Mouse (Mus musculus) liver, embryonic 14.5 days (tissue): ENCODE measurements around the gene Muc4. TPM values are rescaled to one million over a fixed set of nuclear protein-coding genes. Genes with fewer than 3 reads are reported as not detected.

Experiments
- ATAC-seq: fragments of 200-750 bp; cut with Nextera tagmentation; 2 replicates; pipeline ENCODE4 v1.8.0; 2017; ENCODE audit warnings: moderate number of reproducible peaks, mild to moderate bottlenecking, moderate library complexity; ENCODE audit not compliant: insufficient read depth
- DNase-seq, 3 experiments: peaks; one replicate each; pipeline ENCODE4 v3.0.0-alpha.2; 2012 to 2013; ENCODE audit warnings: low read depth in 3 of 3, low spot score in 3 of 3
- H3K27ac ChIP-seq: fragments of 300-500 bp; sonication (generic); 2 replicates; pipeline ENCODE4 v1.5.1; 2014; ENCODE audit warnings: moderate library complexity, mild to moderate bottlenecking, control low read depth, inconsistent platforms
- H3K27me3 ChIP-seq: fragments of 300-500 bp; sonication (generic); 2 replicates; pipeline ENCODE4 v1.6.1; 2014; ENCODE audit warnings: mild to moderate bottlenecking, low read length, moderate library complexity; ENCODE audit not compliant: control insufficient read depth, insufficient read depth
- H3K36me3 ChIP-seq: fragments of 300-500 bp; sonication (generic); replicated peaks from 2 replicates; pipeline ENCODE4 v1.6.1; 2014; ENCODE audit warnings: low read depth; ENCODE audit not compliant: control insufficient read depth, insufficient read depth
- H3K4me1 ChIP-seq, 2 experiments: fragments of 200-500 bp in 1 of 2; fragments of 300-500 bp in 1 of 2; sonication (generic) in 1 of 2; replicated peaks; 2 replicates each; pipeline ENCODE4 v1.6.1; 2012 to 2014; ENCODE audit warnings: antibody characterized with exemption in 1 of 2, inconsistent platforms in 1 of 2, low read length in 1 of 2; ENCODE audit not compliant: control insufficient read depth in 2 of 2, insufficient read depth in 2 of 2
- H3K4me2 ChIP-seq: fragments of 300-500 bp; sonication (generic); 2 replicates; pipeline ENCODE4 v1.6.1; 2014; ENCODE audit warnings: low read depth, mild to moderate bottlenecking, control low read depth, moderate library complexity
- H3K4me3 ChIP-seq, 2 experiments: fragments of 200-500 bp in 1 of 2; fragments of 300-500 bp in 1 of 2; sonication (generic) in 1 of 2; 2 replicates each; pipeline ENCODE4 v1.5.1; 2012 to 2014; ENCODE audit warnings: low read depth in 2 of 2, low read length in 2 of 2, mild to moderate bottlenecking in 2 of 2, control low read depth in 1 of 2, inconsistent platforms in 1 of 2, moderate library complexity in 1 of 2; ENCODE audit not compliant: insufficient read depth in 1 of 2
- H3K9ac ChIP-seq: fragments of 300-500 bp; sonication (generic); replicated peaks from 2 replicates; pipeline ENCODE4 v1.6.1; 2014; ENCODE audit warnings: mild to moderate bottlenecking, control low read depth, moderate library complexity
- H3K9me3 ChIP-seq: fragments of 300-500 bp; sonication (generic); 2 replicates; pipeline ENCODE4 v1.6.1; 2016; ENCODE audit warnings: low read length, mixed read lengths; ENCODE audit not compliant: control insufficient read depth
- CTCF ChIP-seq: IDR thresholded peaks from 2 replicates; pipeline ENCODE4 v1.5.1; 2016; ENCODE audit warnings: antibody characterized with exemption, low read depth, control low read depth
- EP300 ChIP-seq: IDR thresholded peaks from 2 replicates; pipeline ENCODE4 v1.6.1; 2016; ENCODE audit warnings: antibody characterized with exemption, low read depth
- WGBS: fragments of 180-500 bp; shearing (Covaris S2); extraction: QIAGEN DNeasy Blood & Tissue Kit; methylation state at CpG from one replicate; pipeline ENCODE4 v1.1.7; 2014; ENCODE audit not compliant: insufficient replicate concordance; 5-methylcytosine and 5-hydroxymethylcytosine counted together
- polyA plus RNA-seq, 2 experiments: library from polyadenylated mRNA; depleted of rRNA in 1 of 2; stranded (reverse) in 1 of 2; unstranded in 1 of 2; fragments of >200 nt; fragmentation: Nextera tagmentation in 1 of 2; extraction: Ambion mirVana in 1 of 2; gene quantifications; 2 replicates each; pipeline versions ENCODE4 v1.2.1 to v1.2.3; 2012 to 2014

The Muc4 gene
- polyA plus RNA-seq, 2 experiments = 0.63 to 0.79 TPM

DNA sequence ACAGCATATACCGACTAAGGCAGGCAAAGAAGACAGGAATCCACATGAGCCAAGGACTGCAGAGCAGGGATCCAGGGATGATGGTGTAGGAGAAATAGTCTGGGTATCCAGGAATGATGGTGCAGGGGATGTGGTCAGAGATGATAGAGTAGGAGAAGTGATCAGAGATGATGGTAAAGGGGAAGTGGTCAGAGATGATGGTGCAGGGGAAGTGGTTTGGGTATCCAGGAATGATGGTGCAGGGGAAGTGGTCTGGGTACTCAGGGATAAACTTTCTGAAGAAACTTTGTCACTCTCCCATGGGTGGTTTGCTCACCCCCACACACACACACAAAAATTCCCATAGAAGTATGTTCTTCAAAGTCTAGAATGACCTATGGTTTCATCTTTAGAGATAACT lies 59.5 kb downstream of the Muc4 start:
- WGBS = 52% methylated on average over 1 of the region's 1 CpGs
- Histone ChIP-seq H3K9me3 (no peaks in the 10 kb centered on the region), H3K4me2 (no peak overlapping the region), H3K4me1 (no peaks in the 10 kb centered on the region), H3K27ac (no peak overlapping the region), H3K36me3 (no peaks in the 10 kb centered on the region), H3K4me3 (no peak overlapping the region), H3K27me3 (no peaks in the 10 kb centered on the region), H3K9ac (no peak overlapping the region)
- no peak for TF ChIP-seq EP300
- TF ChIP-seq CTCF = no peak
- ATAC-seq (no peak), DNase-seq (no peak)

GRCm38 (mm10) chr16:32796676-32797425 lies 61.2 kb downstream of the Muc4 start:
- no peaks in the 10 kb centered on the region for H3K27me3 ChIP-seq
- H3K36me3 ChIP-seq = no peaks in the 10 kb centered on the region
- TF ChIP-seq EP300 = no peak
- TF ChIP-seq CTCF = no peak
- no peaks in the 10 kb centered on the region for H3K9me3 ChIP-seq
- no peaks in the 10 kb centered on the region for H3K4me1 ChIP-seq
- H3K4me2 ChIP-seq = no peak overlapping the region
- no peak overlapping the region for H3K9ac ChIP-seq
- no peak overlapping the region for H3K4me3 ChIP-seq
- no peak for ATAC-seq
- H3K27ac ChIP-seq = no peak overlapping the region
- 52% methylated on average over 14 of the region's 14 CpGs for WGBS
- DNase-seq = no peak

GRCm38 (mm10) chr16:32797426-32797689 lies 61.7 kb downstream of the Muc4 start, which contains the start of gene Muc20:
TSS of gene Muc20 (minus strand) at chr16:32797435.
- H3K4me3 ChIP-seq = no peak within 1 kb of the TSS
- no peak for DNase-seq
- H3K27me3 ChIP-seq = no peaks in the 10 kb centered on the region
- no peaks in the 10 kb centered on the region for H3K9me3 ChIP-seq
- no peak within 1 kb of the TSS for H3K9ac ChIP-seq
- 56% methylated on average over 3 of the region's 3 CpGs for WGBS
- no peak within 1 kb of the TSS for H3K4me2 ChIP-seq
- no peaks in the 10 kb centered on the region for H3K36me3 ChIP-seq
- TF ChIP-seq EP300 (no peak), CTCF (no peak)
- ATAC-seq = no peak
- no peaks in the 10 kb centered on the region for H3K4me1 ChIP-seq
- H3K27ac ChIP-seq = no peak within 1 kb of the TSS

- H3K27me3 ChIP-seq = no peaks in the 10 kb centered on the region
- H3K4me2 ChIP-seq = no peak overlapping the region
- TF ChIP-seq CTCF (no peak), EP300 (no peak)
- DNase-seq (no peak), ATAC-seq (no peak)
- no peak overlapping the region for H3K4me3 ChIP-seq
- no peak overlapping the region for H3K9ac ChIP-seq
- H3K9me3 ChIP-seq = no peaks in the 10 kb centered on the region
- no peaks in the 10 kb centered on the region for H3K36me3 ChIP-seq
- H3K4me1 ChIP-seq = 0 out of 4 replicates have a peak, but pooled peaks cover 0 to 7% of the 10 kb centered on the region in 2 experiments
- WGBS = 35% methylated on average over 6 of the region's 6 CpGs
- H3K27ac ChIP-seq = no peak overlapping the region
Observed at GRCm38 (mm10) chr16:32803252-32803853, 67.7 kb downstream of the Muc4 start.

- Histone ChIP-seq H3K4me1 (0 out of 4 replicates have a peak, but pooled peaks cover 0 to 7% of the 10 kb centered on the region in 2 experiments), H3K4me2 (no peak overlapping the region), H3K27ac (no peak overlapping the region), H3K27me3 (no peaks in the 10 kb centered on the region), H3K9me3 (no peaks in the 10 kb centered on the region), H3K36me3 (no peaks in the 10 kb centered on the region), H3K4me3 (no peak overlapping the region), H3K9ac (no peak overlapping the region)
- 24% methylated on average over 5 of the region's 5 CpGs for WGBS
- TF ChIP-seq CTCF = no peak
- no peak for TF ChIP-seq EP300
- ATAC-seq = no peak
- no peak for DNase-seq
Observed at GRCm38 (mm10) chr16:32803901-32804300, 68.2 kb downstream of the Muc4 start.
